Mouse (Mus musculus) B cell, adult (primary cell): ENCODE data around the gene Myh1. TPM values are rescaled to one million over a fixed set of nuclear protein-coding genes. Genes with fewer than 3 reads are reported as not detected.

ENCODE experiments used
- total RNA-seq: library from RNA; stranded (reverse); gene quantifications from 4 replicates; pipeline ENCODE4 v1.2.4, GENCODE M21; 2023; ENCODE audit not compliant: inconsistent age

Myh1 gene
- not detected in 4 replicates for total RNA-seq

GRCm38 (mm10) chr11:67199752-67200151, at the start of gene Myh1:
TSS of gene Myh1 (plus strand) at chr11:67200052.

GRCm38 (mm10) chr11:67170727-67171126, 29.1 kb upstream of the Myh1 start, which contains the start of gene Myh2:
TSS of gene Myh2 (plus strand) at chr11:67171027.

GRCm38 (mm10) chr11:67237481-67238079, 37.7 kb downstream of the Myh1 start, which contains the start of gene Myh4:
TSS of gene Myh4 (plus strand) at chr11:67238029.

Other genes with a start within 250 kb of the Myh1 start
- not detected in 4 replicates for gene Tmem238l, start 243.4 kb upstream of the Myh1 start, total RNA-seq
- gene Tmem220, start 174.9 kb upstream of the Myh1 start, total RNA-seq: 0.80 to 1.4 TPM (median 0.96 TPM) in 4 replicates
- gene Adprm, start 147.5 kb upstream of the Myh1 start, total RNA-seq: 29.2 to 40.2 TPM (median 30.7 TPM) in 4 replicates
- gene Sco1, start 147.4 kb upstream of the Myh1 start, total RNA-seq: 9.1 to 13.3 TPM (median 10.6 TPM) in 4 replicates
- gene Myh3, start 121.8 kb upstream of the Myh1 start, total RNA-seq: not detected in 4 replicates
- gene Myh2, start 29.0 kb upstream of the Myh1 start, total RNA-seq: not detected in 4 replicates
- gene Myh4, start 38.0 kb downstream of the Myh1 start, total RNA-seq: not detected in 4 replicates
- not detected in 4 replicates for gene Myh8, start 77.1 kb downstream of the Myh1 start, total RNA-seq
- gene Myh13, start 121.6 kb downstream of the Myh1 start, total RNA-seq: 0.10 TPM in 1 of 4 replicates, not detected in the others